Comparison of ENCODE assay signal across 9 mouse cellular contexts in the genomic region with DNA sequence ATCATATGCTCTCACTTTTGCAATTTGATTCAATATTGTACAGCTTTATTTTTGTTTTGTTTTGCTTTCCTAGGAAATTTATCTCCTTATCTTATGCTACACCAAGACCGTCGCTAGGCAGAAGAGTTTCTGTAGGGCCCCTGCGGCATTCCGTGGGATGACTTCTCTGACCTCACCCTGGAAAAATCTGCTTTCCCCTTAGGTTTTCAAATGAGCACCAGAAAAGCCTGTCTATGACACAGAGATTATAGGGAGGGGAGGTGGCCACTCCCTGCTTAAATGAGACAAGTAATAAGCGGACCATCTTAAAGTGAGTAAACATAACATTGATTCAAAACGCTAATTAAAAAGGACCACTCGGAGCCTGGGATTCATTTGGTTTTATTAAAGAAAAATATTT. TPM values are rescaled to one million over a fixed set of nuclear protein-coding genes. Genes with fewer than 3 reads are reported as not detected.
A peak's percentile ranks its signal among the peaks of the same experiment; 100 is the strongest.
DNase-seq lines count a peak whose midpoint lies in the region; ATAC-seq and TF ChIP-seq lines count a peak whose summit lies in the region.
"Had no signal": no experiment of that assay in that cellular context is flagged by ENCODE, and none has a peak within 500 bp of the region (broad histone marks: within the 10 kb centered on the region; RNA-seq: fewer than 3 reads in every experiment).

No protein-coding gene starts in this region.

- POLR2A ChIA-PET in Patski (lab: Charles Lee), result interaction anchor here (0.6 to 1.2 kb wide), 2 partner anchors 9 to 29 kb away, joined by 3 to 6 read pairs; no protein-coding TSS in a partner anchor

- no peak for TF ChIP-seq CTCF in Patski (IDR thresholded peaks at IDR 0.05)
- TF ChIP-seq CTCF in heart, postnatal 0 days (IDR thresholded peaks at IDR 0.05; ENCODE audit: low read depth), result no peak

- ATAC-seq in kidney, embryonic 15.5 days (replicated peaks; ENCODE audit: low FRiP score), result no peak
- peak; percentile 48 for ATAC-seq in Patski
- ATAC-seq in heart, postnatal 0 days (ENCODE audit: insufficient read depth, low read depth), result no peak
- 0 out of 2 replicates have a peak, but pooled peaks have one; percentile 41 for ATAC-seq in megakaryocyte-erythroid progenitor cell, adult 5-6 weeks (replicated peaks; ENCODE audit: low FRiP score, low TSS enrichment, poor library complexity, severe bottlenecking)
- no peak for ATAC-seq in neural tube, embryonic 15.5 days (ENCODE audit: low FRiP score)
- ATAC-seq: midbrain, embryonic 16.5 days had no signal

- H3K4me3 ChIP-seq in kidney, embryonic 15.5 days (replicated peaks), result 0 out of 2 replicates have a peak overlapping the region, but pooled peaks have one; percentile 22
- H3K4me3 ChIP-seq in heart, postnatal 0 days (ENCODE audit: low read depth, low read length), result peak overlapping the region; percentile 35
- no peak overlapping the region for H3K4me3 ChIP-seq in neural tube, embryonic 15.5 days (replicated peaks)

- 55% methylated on average over 7 of the region's 7 CpGs for WGBS in kidney, embryonic 15.5 days
- WGBS in heart, postnatal 0 days, result 38% methylated on average over 7 of the region's 7 CpGs
- WGBS in neural tube, embryonic 15.5 days, result 85% methylated on average over 7 of the region's 7 CpGs

- H3K36me3 ChIP-seq in kidney, embryonic 15.5 days, result no peaks in the 10 kb centered on the region
- no peaks in the 10 kb centered on the region for H3K36me3 ChIP-seq in heart, postnatal 0 days (replicated peaks; ENCODE audit: control insufficient read depth, insufficient read depth, low read length)
- no peaks in the 10 kb centered on the region for H3K36me3 ChIP-seq in neural tube, embryonic 15.5 days

- DNase-seq in kidney, postnatal 10 days, result no peak
- DNase-seq in Patski (ENCODE audit: low read depth, low spot score), result no peak
- DNase-seq in heart, postnatal 0 days (ENCODE audit: low spot score), result no peak
- DNase-seq in ovary, adult 18-20 months (ENCODE audit: low spot score), result no peak
- DNase-seq: kidney, adult 18-20 months had no signal

- in situ Hi-C loops in Patski (cut with MboI; ENCODE audit: low pct_unique_long_range_greater_than_20kb), result loop anchor here (10.0 to 25.0 kb wide), 2 partner anchors 225 to 1273 kb away; a partner anchor contains a TSS

- H3K9ac ChIP-seq in kidney, embryonic 15.5 days, result no peak overlapping the region
- H3K9ac ChIP-seq in heart, postnatal 0 days (replicated peaks; ENCODE audit: low read depth, low read length), result no peak overlapping the region
- no peak overlapping the region for H3K9ac ChIP-seq in neural tube, embryonic 15.5 days (replicated peaks)

- no peaks in the 10 kb centered on the region for H3K9me3 ChIP-seq in kidney, embryonic 15.5 days (replicated peaks)
- H3K9me3 ChIP-seq in heart, postnatal 0 days (replicated peaks; ENCODE audit: control insufficient read depth, low read length), result no peaks in the 10 kb centered on the region
- no peaks in the 10 kb centered on the region for H3K9me3 ChIP-seq in neural tube, embryonic 15.5 days (replicated peaks)

- H3K4me2 ChIP-seq in kidney, embryonic 15.5 days, result peak overlapping the region; percentile 32
- H3K4me2 ChIP-seq in heart, postnatal 0 days (ENCODE audit: low read depth, low read length), result peak overlapping the region; percentile 50
- no peak overlapping the region for H3K4me2 ChIP-seq in neural tube, embryonic 15.5 days

- no peaks in the 10 kb centered on the region for H3K4me1 ChIP-seq in kidney, embryonic 15.5 days
- H3K4me1 ChIP-seq in heart, postnatal 0 days (ENCODE audit: control insufficient read depth, insufficient read depth), result no peaks in the 10 kb centered on the region
- no peaks in the 10 kb centered on the region for H3K4me1 ChIP-seq in neural tube, embryonic 15.5 days

- no peak for TF ChIP-seq EP300 in heart, postnatal 0 days (IDR thresholded peaks at IDR 0.05; ENCODE audit: low read depth)

- no peak overlapping the region for H3K27ac ChIP-seq in kidney, embryonic 15.5 days
- peak overlapping the region; percentile 53 for H3K27ac ChIP-seq in heart, postnatal 0 days (ENCODE audit: low read depth)
- no peak overlapping the region for H3K27ac ChIP-seq in neural tube, embryonic 15.5 days (replicated peaks)

- H3K27me3 ChIP-seq in kidney, embryonic 15.5 days, result no peaks in the 10 kb centered on the region
- H3K27me3 ChIP-seq in Patski, result no peaks in the 10 kb centered on the region
- H3K27me3 ChIP-seq in heart, postnatal 0 days (ENCODE audit: control insufficient read depth, insufficient read depth, low read length), result no peaks in the 10 kb centered on the region
- H3K27me3 ChIP-seq in neural tube, embryonic 15.5 days (replicated peaks), result no peaks in the 10 kb centered on the region

- CTCF ChIA-PET in Patski (lab: Charles Lee), result interaction anchor here (0.9 to 2.5 kb wide), 6 partner anchors 9 to 45 kb away, joined by 3 to 7 read pairs (median 4); no protein-coding TSS in a partner anchor

RNA-seq across cellular contexts. Expression of a gene that starts 1.0 kb away (rescaled TPM):
- 39.5 and 42.4 TPM in 2 replicates for polyA plus RNA-seq in kidney, embryonic 15.5 days (2015; fragmentation: Nextera tagmentation; extraction: Ambion mirVana)
- polyA plus RNA-seq in Patski (2021), result 537 TPM
- total RNA-seq in heart, postnatal 0 days (2014; rRNA removed; ENCODE audit: low replicate concordance), result 17.4 and 34.5 TPM in 2 replicates
- 52.2 and 59.0 TPM in 2 replicates for polyA plus RNA-seq in heart, postnatal 0 days (2015; fragmentation: Nextera tagmentation; extraction: Ambion mirVana)
- 8.8 and 23.1 TPM in 2 replicates for total RNA-seq in megakaryocyte-erythroid progenitor cell, adult 5-6 weeks (2014; fragmentation: Nextera tagmentation)
- total RNA-seq in megakaryocyte-erythroid progenitor cell, adult 5-6 weeks (2017), result 30.3 and 47.8 TPM in 2 replicates
- 8.5 and 23.8 TPM in 2 replicates for polyA plus RNA-seq in neural tube, embryonic 15.5 days (2015; fragmentation: Nextera tagmentation; extraction: Ambion mirVana)

Comparison
In these comparisons a context has a peak if more than half of its experiments do, and no peak if none do; other contexts are left out.
1. ATAC-seq: peak in Patski (single experiment) and megakaryocyte-erythroid progenitor cell, adult 5-6 weeks (single experiment); none in kidney, embryonic 15.5 days (single experiment), heart, postnatal 0 days (single experiment) and neural tube, embryonic 15.5 days (single experiment).